Mouse (Mus musculus): ENCODE data around the gene Cnpy3.

The Cnpy3 gene

GRCm38 (mm10) chr17:46763544-46763943, 11.5 kb upstream of the Cnpy3 start, which contains the start of gene Ptcra:
Ptcra (minus strand) TSS chr17:46763712.
- DNase-seq (ENCODE audit: low spot score) = no peak

- no peak for DNase-seq (ENCODE audit: low spot score)
These were observed 6.7 kb upstream of the Cnpy3 start for GRCm38 (mm10) chr17:46758753-46759152.

- DNase-seq (ENCODE audit: low spot score) = no peak
These were observed 789 bp downstream of the Cnpy3 start for GRCm38 (mm10) chr17:46751056-46751793.

- no peak for DNase-seq (ENCODE audit: low spot score)
These were observed 1.4 kb downstream of the Cnpy3 start for GRCm38 (mm10) chr17:46750580-46750979.

GRCm38 (mm10) chr17:46749282-46749681, 2.7 kb downstream of the Cnpy3 start:
- DNase-seq (ENCODE audit: low spot score) = no peak

- no peak for DNase-seq (ENCODE audit: low spot score)
These were observed 4.2 kb downstream of the Cnpy3 start for GRCm38 (mm10) chr17:46747806-46748205.

GRCm38 (mm10) chr17:46747234-46747633, 4.8 kb downstream of the Cnpy3 start:
- no peak for DNase-seq (ENCODE audit: low spot score)

GRCm38 (mm10) chr17:46745506-46745905, 6.5 kb downstream of the Cnpy3 start:
- no peak for DNase-seq (ENCODE audit: low spot score)

- DNase-seq (ENCODE audit: low spot score) = no peak
These were observed 9.0 kb downstream of the Cnpy3 start for GRCm38 (mm10) chr17:46742986-46743385.

- DNase-seq (ENCODE audit: low spot score) = no peak
These were observed 10.7 kb downstream of the Cnpy3 start for GRCm38 (mm10) chr17:46741305-46741704.

- DNase-seq (ENCODE audit: low spot score) = peak; percentile 31
These were observed 15.9 kb downstream of the Cnpy3 start for GRCm38 (mm10) chr17:46736160-46736559.

GRCm38 (mm10) chr17:46735287-46735686, 16.7 kb downstream of the Cnpy3 start:
- DNase-seq (ENCODE audit: low spot score) = no peak

- no peak for DNase-seq (ENCODE audit: low spot score)
These were observed 18.0 kb downstream of the Cnpy3 start for GRCm38 (mm10) chr17:46734055-46734454.

- DNase-seq (ENCODE audit: low spot score) = no peak
These were observed 23.1 kb downstream of the Cnpy3 start, which contains the start of gene Gnmt for GRCm38 (mm10) chr17:46728904-46729318. Gnmt (minus strand) TSS chr17:46729168.

- no peak for DNase-seq (ENCODE audit: low spot score)
These were observed 23.5 kb downstream of the Cnpy3 start for GRCm38 (mm10) chr17:46728496-46728895.

GRCm38 (mm10) chr17:46728021-46728420, 24.0 kb downstream of the Cnpy3 start:
- DNase-seq (ENCODE audit: low spot score) = no peak

- DNase-seq (ENCODE audit: low spot score) = no peak
These were observed 24.7 kb downstream of the Cnpy3 start for GRCm38 (mm10) chr17:46727271-46727670.

- DNase-seq (ENCODE audit: low spot score) = no peak
These were observed 26.0 kb downstream of the Cnpy3 start for GRCm38 (mm10) chr17:46725731-46726645.

- DNase-seq (ENCODE audit: low spot score) = peak; percentile 75
These were observed 26.7 kb downstream of the Cnpy3 start for GRCm38 (mm10) chr17:46725273-46725672.

GRCm38 (mm10) chr17:46724477-46725084, 27.4 kb downstream of the Cnpy3 start:
- no peak for DNase-seq (ENCODE audit: low spot score)

- no peak for DNase-seq (ENCODE audit: low spot score)
These were observed 30.9 kb downstream of the Cnpy3 start for GRCm38 (mm10) chr17:46721077-46721476.

- no peak for DNase-seq (ENCODE audit: low spot score)
These were observed 37.1 kb downstream of the Cnpy3 start for GRCm38 (mm10) chr17:46714756-46715481.

All from retina, embryonic 14.5 days (tissue).